Mouse (Mus musculus) cortical plate, adult 2 months (tissue): ENCODE data around the gene Ifna2.

Experiments used
- CTCF ChIP-seq: fragments of 200-500 bp; IDR thresholded peaks from 2 replicates; pipeline ENCODE4 v1.5.1; 2011; ENCODE audit warnings: mild to moderate bottlenecking, control low read depth, low read length; ENCODE audit not compliant: insufficient read depth; ENCODE audit errors: extremely low read depth
- POLR2A ChIP-seq: fragments of 200-500 bp; IDR thresholded peaks from 2 replicates; pipeline ENCODE4 v1.6.1; 2011; ENCODE audit warnings: mild to moderate bottlenecking, low read length, control low read depth; ENCODE audit not compliant: insufficient read depth; ENCODE audit errors: extremely low read depth

- TF ChIP-seq CTCF (no peak), POLR2A (no peak)
Observed at GRCm38 (mm10) chr4:88692537-88692936, 8.8 kb upstream of the Ifna2 start.
